Mouse (Mus musculus) heart, adult 2 months (tissue): ENCODE data around the gene Gabbr2. TPM values are rescaled to one million over a fixed set of nuclear protein-coding genes. Genes with fewer than 3 reads are reported as not detected.

Source experiments
- DNase-seq, 2 experiments: peaks; one replicate each; pipeline ENCODE4 v3.0.0; 2021
- H3K27ac ChIP-seq: fragments of 200-600 bp; 2 replicates; pipeline ENCODE4 v1.8.1; 2022
- H3K27me3 ChIP-seq: fragments of 200-500 bp; 2 replicates; pipeline ENCODE4 v1.6.1; 2012; ENCODE audit warnings: mild to moderate bottlenecking, low read length, inconsistent platforms, mixed read lengths; ENCODE audit not compliant: control insufficient read depth, insufficient read depth
- H3K36me3 ChIP-seq: fragments of 200-500 bp; 2 replicates; pipeline ENCODE4 v1.6.1; 2012; ENCODE audit warnings: low read length, inconsistent platforms; ENCODE audit not compliant: control insufficient read depth, insufficient read depth
- H3K4me1 ChIP-seq: fragments of 200-500 bp; 2 replicates; pipeline ENCODE4 v1.6.1; 2011; ENCODE audit warnings: low read length; ENCODE audit not compliant: control insufficient read depth, insufficient read depth
- H3K4me3 ChIP-seq: fragments of 200-600 bp; 2 replicates; pipeline ENCODE4 v1.8.1; 2022
- H3K79me2 ChIP-seq: fragments of 200-500 bp; replicated peaks from 2 replicates; pipeline ENCODE4 v1.6.1; 2012; ENCODE audit warnings: mild to moderate bottlenecking, inconsistent platforms, low read length, moderate library complexity, mixed read lengths; ENCODE audit not compliant: control insufficient read depth, insufficient read depth
- H3K9ac ChIP-seq: fragments of 200-500 bp; 2 replicates; pipeline ENCODE4 v1.6.1; 2012; ENCODE audit warnings: low read depth, mild to moderate bottlenecking, control low read depth, inconsistent platforms, low read length, mixed read lengths
- CTCF ChIP-seq: fragments of 200-600 bp; IDR thresholded peaks from 2 replicates; pipeline ENCODE4 v1.8.1; 2022; ENCODE audit warnings: antibody characterized with exemption, mild to moderate bottlenecking, moderate library complexity
- EP300 ChIP-seq: fragments of 200-500 bp; IDR thresholded peaks from 2 replicates; pipeline ENCODE4 v1.6.1; 2011; ENCODE audit warnings: low read depth, low read length, control low read depth; ENCODE audit not compliant: insufficient read depth
- POLR2A ChIP-seq: fragments of 200-500 bp; IDR thresholded peaks from 2 replicates; pipeline ENCODE4 v1.6.1; 2011; ENCODE audit warnings: mild to moderate bottlenecking, low read depth, low read length, control low read depth; ENCODE audit not compliant: insufficient read depth
- WGBS: fragments of 180-500 bp; shearing (Covaris S2); methylation state at CpG from one replicate; pipeline ENCODE4 v1.1.7; 2018; 5-methylcytosine and 5-hydroxymethylcytosine counted together
- intact Hi-C: fragments of 180-260 bp; cut with DNase I; formaldehyde crosslinking; loops from one replicate; pipeline ENCODE4 v1.15.1; 2025
- polyA plus RNA-seq: library from polyadenylated mRNA; depleted of rRNA; stranded (reverse); fragments of >200 nt; gene quantifications from 2 replicates; pipeline ENCODE4 v1.2.3, GENCODE M21; 2012
- total RNA-seq, 2 experiments: library from RNA; stranded (reverse); gene quantifications; 2 replicates each; pipeline ENCODE4 v1.2.3; 2021

The Gabbr2 gene
- total and polyA plus RNA-seq, 3 experiments, result 0.09 to 0.18 TPM; not detected in 1

GRCm38 (mm10) chr4:46952562-46952961 lies 39.1 kb downstream of the Gabbr2 start:
- TF ChIP-seq POLR2A (no peak), EP300 (no peak), CTCF (no peak)
- Histone ChIP-seq H3K36me3 (no peaks in the 10 kb centered on the region), H3K4me1 (no peaks in the 10 kb centered on the region), H3K27me3 (no peaks in the 10 kb centered on the region), H3K9ac (no peak overlapping the region), H3K27ac (no peak overlapping the region), H3K4me3 (no peak overlapping the region), H3K79me2 (no peaks in the 10 kb centered on the region)
- intact Hi-C loops, result no loop called here
- no peak for DNase-seq
- 75% methylated on average over 4 of the region's 4 CpGs for WGBS

GRCm38 (mm10) chr4:46934291-46934690 lies 57.4 kb downstream of the Gabbr2 start:
- 62% methylated on average over 3 of the region's 3 CpGs for WGBS
- intact Hi-C loops, result no loop called here
- TF ChIP-seq EP300 (no peak), POLR2A (no peak), CTCF (no peak)

GRCm38 (mm10) chr4:46933590-46933989 lies 58.1 kb downstream of the Gabbr2 start:
- no peak for DNase-seq
- Histone ChIP-seq H3K4me1 (no peaks in the 10 kb centered on the region), H3K27ac (no peak overlapping the region), H3K4me3 (no peak overlapping the region), H3K27me3 (no peaks in the 10 kb centered on the region), H3K36me3 (no peaks in the 10 kb centered on the region), H3K9ac (no peak overlapping the region), H3K79me2 (no peaks in the 10 kb centered on the region)
- TF ChIP-seq POLR2A, result no peak
- TF ChIP-seq CTCF, result no peak
- no peak for TF ChIP-seq EP300
- 61% methylated on average over 2 of the region's 2 CpGs for WGBS
- intact Hi-C loops, result no loop called here

More at GRCm38 (mm10) chr4:46934291-46934690, 57.4 kb downstream of the Gabbr2 start:
- H3K27me3 ChIP-seq, result no peaks in the 10 kb centered on the region
- no peaks in the 10 kb centered on the region for H3K79me2 ChIP-seq
- no peaks in the 10 kb centered on the region for H3K36me3 ChIP-seq
- H3K4me3 ChIP-seq, result no peak overlapping the region
- no peak overlapping the region for H3K9ac ChIP-seq
- H3K4me1 ChIP-seq, result no peaks in the 10 kb centered on the region
- DNase-seq, result no peak
- no peak overlapping the region for H3K27ac ChIP-seq

GRCm38 (mm10) chr4:46931706-46932397 lies 59.8 kb downstream of the Gabbr2 start:
- TF ChIP-seq CTCF (no peak), POLR2A (no peak), EP300 (no peak)
- no peak for DNase-seq
- intact Hi-C loops, result no loop called here
- H3K4me1 ChIP-seq, result no peaks in the 10 kb centered on the region
- H3K4me3 ChIP-seq, result no peak overlapping the region
- WGBS, result 65% methylated on average over 9 of the region's 9 CpGs
- H3K36me3 ChIP-seq, result no peaks in the 10 kb centered on the region
- H3K27me3 ChIP-seq, result no peaks in the 10 kb centered on the region
- no peak overlapping the region for H3K27ac ChIP-seq
- H3K9ac ChIP-seq, result no peak overlapping the region
- H3K79me2 ChIP-seq, result no peaks in the 10 kb centered on the region

DNA sequence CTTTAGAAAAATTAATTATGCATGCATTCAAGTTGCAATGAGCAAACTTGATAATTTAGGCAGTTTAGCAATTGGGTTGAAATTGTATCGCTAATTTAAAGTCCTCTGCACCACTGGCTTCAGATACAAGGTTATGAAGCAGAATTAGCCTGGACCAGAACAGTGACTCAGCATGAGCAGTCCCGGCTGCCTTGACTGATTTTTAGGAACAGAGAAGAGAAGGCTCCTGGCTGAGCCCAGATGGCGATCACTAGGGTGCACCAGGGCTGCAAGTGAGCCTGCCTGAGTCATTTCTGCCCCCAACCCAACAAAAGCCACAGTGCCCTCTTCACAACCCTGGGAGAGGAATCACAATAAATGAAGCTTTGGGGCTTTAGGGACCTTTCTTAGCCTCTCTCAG lies 63.6 kb downstream of the Gabbr2 start:
- WGBS, result 55% methylated on average over 3 of the region's 3 CpGs
- no peaks in the 10 kb centered on the region for H3K79me2 ChIP-seq

DNA sequence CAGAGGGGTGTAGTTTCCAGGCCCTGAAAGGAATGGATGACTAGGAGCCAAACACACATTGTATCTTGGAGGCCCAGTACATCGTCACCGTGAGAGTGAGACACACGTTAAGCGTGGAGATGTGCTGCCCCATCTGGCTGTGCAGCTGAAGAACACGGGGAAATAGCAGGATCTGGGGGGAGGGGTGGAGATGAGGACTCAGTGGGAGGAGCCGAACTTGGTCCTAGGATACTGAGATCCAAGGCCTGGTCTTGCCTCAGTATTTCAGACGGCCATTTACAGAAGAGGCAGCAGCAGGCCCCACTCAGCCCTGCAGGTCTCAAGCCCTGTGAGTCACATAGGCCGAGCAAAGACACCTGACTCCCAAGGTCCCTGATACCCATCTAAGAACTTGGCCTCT lies 72.5 kb downstream of the Gabbr2 start:
- WGBS, result 56% methylated on average over 8 of the region's 8 CpGs
- DNase-seq, result no peak
- TF ChIP-seq POLR2A (no peak), EP300 (no peak)
- Histone ChIP-seq H3K4me1 (no peaks in the 10 kb centered on the region), H3K27ac (no peak overlapping the region), H3K9ac (no peak overlapping the region), H3K27me3 (no peaks in the 10 kb centered on the region), H3K4me3 (no peak overlapping the region), H3K79me2 (no peaks in the 10 kb centered on the region), H3K36me3 (no peaks in the 10 kb centered on the region)
- intact Hi-C loops, result no loop called here

More for the DNA sequence above, 63.6 kb downstream of the Gabbr2 start:
- no peak for TF ChIP-seq CTCF
- no peak for TF ChIP-seq EP300
- no peak for TF ChIP-seq POLR2A
- Histone ChIP-seq H3K27ac (no peak overlapping the region), H3K27me3 (no peaks in the 10 kb centered on the region), H3K4me3 (no peak overlapping the region), H3K9ac (no peak overlapping the region), H3K36me3 (no peaks in the 10 kb centered on the region), H3K4me1 (no peaks in the 10 kb centered on the region)
- intact Hi-C loops, result no loop called here
- no peak for DNase-seq
